Mouse (Mus musculus) adrenal gland, adult 2 months (tissue): ENCODE results near the gene Spryd3. TPM values are rescaled to one million over a fixed set of nuclear protein-coding genes. Genes with fewer than 3 reads are reported as not detected.

Experiments used
- DNase-seq: peaks from one replicate; pipeline ENCODE4 v3.0.0; 2021
- polyA plus RNA-seq: library from polyadenylated mRNA; depleted of rRNA; stranded (reverse); fragments of >200 nt; gene quantifications from 2 replicates; pipeline ENCODE4 v1.2.3, GENCODE M21; 2012
- total RNA-seq, 2 experiments: library from RNA; stranded (reverse); gene quantifications; 2 replicates each; pipeline ENCODE4 v1.2.3; 2021

Spryd3 gene
- total and polyA plus RNA-seq, 3 experiments: 27.4 to 48.9 (median 48.4) TPM

DNA sequence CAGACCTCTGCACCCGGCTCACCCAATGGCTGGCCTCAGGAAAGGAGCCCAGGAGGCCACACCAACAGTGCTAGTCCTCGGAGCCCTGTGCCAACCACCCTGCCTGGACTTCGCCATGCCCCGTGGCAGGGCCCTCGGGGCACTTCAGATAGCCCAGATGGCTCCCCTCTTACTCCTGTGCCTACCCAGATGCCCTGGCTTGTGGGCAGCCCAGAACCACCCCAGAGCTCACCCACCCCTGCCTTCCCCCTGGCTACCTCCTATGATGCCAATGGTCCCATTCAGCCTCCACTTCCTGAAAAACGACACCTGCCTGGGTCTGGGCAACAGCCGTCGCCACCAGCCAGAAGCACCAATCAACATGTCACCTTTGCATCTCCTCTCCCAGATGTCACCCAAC lies 23.2 kb downstream of the Spryd3 start:
- no peak for DNase-seq

DNA sequence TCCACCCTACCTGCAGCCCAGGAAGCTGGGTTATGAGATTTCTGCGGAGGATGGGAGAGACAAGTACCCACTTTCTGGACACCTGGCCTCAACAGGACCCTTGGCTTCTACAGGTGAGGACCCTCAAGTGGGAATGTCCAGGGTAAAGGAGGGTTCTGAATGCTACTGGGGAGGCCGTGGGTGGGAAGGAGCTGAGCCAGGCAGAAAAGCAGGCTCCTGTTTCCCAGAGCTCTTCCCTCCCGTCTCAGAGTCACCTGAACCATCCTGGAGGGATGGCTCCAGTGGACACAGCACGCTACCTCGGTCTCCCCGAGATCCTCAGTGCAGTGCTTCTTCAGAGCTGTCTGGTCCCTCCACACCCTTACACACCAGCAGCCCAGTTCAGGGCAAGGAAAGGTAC lies 23.9 kb downstream of the Spryd3 start:
- DNase-seq: no peak

DNA sequence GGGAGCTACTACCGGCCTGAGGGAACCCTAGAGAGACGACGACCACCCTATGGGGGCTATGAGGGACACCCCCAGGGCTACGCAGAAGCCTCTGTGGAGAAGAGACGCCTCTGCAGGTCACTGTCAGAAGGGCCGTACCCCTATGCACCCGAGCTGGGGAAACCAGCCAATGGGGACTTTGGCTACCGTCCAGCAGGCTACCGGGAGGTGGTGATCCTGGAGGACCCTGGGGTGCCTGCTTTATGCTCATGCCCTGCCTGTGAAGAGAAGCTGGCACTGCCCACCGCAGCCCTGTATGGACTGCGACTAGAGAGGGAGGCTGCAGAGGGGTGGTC lies 24.6 kb downstream of the Spryd3 start:
- peak; percentile 14 for DNase-seq

DNA sequence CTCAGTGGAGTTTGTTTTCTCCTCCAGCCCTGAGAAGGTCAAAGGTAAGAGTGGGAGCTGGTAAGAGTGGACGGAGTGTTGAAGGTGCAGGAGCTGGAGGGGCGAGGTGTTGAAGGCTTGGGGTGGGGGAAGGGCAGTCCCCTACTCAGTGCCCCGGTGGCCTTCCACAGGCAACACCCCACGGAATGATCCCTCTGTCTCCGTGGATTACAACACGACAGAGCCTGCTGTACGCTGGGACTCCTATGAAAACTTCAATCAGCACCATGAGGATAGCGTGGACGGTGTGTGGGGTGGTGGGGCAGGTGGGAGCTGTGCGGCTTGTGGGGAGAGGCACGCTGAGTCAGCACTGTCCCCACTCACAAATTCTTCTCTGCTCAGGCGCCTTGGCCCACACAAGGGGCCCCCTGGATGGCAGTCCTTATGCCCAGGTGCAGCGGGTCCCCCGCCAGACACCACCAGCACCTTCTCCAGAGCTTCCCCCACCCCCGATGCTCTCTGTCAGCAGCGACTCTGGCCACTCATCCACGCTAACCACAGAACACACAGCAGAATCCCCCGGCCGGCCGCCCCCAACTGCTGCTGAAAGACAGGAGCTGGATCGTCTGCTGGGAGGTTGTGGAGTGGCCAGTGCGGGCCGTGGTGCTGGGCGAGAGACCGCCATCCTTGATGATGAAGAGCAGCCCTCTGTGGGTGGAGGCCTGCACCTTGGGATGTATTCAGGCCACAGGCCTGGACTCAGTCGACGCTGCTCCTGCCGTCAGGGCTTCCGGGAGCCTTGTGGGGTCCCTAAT lies 25.1 kb downstream of the Spryd3 start:
- peak; percentile 14 for DNase-seq

DNA sequence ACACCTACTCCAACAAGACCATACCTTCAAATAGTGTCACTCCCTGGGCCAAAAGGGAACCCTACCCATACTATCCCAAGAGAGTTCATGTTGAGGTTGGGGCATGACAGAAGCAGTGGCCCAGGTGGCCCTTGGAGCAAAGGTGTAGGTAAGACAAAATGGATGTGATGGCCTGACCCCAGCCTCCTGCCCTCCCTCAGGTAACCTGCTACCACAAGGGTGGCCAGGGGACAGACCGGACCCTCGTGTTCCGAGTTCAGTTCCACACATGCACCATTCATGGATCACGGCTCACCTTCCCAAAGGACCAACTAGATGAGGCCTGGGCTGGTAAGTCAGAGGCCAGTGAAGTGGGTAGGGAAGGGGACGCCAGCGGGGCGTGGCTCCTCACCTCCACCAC lies 25.8 kb downstream of the Spryd3 start:
- no peak for DNase-seq

DNA sequence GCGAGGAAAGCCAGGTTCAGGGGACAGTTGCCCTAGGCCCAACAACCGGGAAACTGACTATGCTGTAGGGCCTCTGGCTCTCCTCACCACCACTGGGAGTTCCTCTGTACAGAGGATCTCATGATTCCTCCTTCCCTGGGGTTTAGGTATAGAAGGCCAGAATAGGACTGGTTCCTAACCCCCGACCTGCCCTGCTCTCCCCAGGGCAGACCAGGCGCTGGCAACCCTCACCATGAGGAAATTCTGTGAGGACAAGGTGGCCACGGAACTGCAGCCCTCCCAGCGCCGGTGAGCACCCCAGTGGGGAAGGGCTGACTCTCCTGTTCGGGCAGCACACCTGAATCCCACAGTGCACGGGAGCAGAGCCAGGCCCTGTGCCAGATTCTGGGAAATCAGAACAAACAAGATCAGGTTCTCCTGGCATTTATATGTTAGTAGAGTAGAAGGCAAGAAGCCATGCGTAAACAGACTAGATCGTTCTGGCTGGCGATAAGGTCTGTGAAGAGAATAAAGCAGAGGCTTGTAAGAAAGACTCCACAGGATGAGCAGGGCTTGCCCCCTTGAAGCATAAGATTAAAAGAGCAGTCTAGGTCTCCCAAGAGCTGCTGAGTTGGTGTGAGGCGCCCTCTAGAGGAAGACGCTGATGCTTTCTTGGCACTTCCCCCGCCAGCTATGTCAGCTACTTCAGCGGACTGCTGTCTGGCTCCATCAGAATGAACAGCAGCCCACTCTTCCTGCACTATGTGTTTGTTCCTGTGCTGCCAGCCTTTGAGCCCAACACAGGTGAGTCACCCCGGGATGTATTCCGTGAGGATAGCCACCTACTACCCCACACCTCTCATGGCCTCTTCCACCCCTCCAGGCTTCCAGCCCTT lies 27.1 kb downstream of the Spryd3 start:
- DNase-seq: peak; percentile 84

DNA sequence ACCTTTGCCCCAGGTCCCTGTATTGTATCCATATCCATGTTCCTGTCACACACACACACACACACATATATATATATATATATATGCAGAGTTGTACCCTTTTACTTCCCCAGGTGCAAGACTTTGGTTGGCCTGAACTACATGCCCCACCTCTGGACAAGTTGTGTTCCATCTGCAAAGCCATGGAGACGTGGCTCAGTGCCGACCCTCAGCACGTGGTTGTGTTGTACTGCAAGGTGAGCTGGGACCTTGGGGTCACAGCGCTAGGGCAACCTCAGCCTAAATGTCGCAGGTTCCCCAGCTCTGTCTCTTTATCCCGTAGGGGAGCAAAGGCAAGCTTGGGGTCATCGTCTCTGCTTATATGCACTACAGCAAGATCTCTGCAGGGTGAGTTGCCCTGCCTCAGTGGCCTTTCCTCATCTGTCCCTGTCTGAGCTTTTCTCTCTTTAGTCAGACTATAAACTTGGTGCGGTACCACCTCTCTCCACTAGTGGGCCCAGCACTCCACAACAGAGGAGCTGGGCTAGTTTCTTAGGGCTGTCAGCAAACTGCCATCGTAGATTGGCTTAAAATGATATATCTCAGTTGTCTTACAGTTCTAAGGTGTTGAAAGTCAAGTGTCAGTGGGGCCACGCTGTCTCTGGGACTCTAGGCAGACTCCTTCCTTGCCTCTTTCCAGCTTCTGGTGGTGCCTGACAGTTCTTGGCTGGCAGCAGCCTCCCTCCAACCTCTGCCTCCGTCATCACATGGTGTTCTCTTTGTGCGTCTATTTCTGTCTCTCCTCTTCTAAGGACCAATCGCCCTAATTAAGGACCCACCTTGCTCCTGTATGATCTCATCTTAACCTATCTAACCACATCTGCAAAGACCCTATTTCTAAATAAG lies 28.1 kb downstream of the Spryd3 start:
- DNase-seq: peak; percentile 71

DNA sequence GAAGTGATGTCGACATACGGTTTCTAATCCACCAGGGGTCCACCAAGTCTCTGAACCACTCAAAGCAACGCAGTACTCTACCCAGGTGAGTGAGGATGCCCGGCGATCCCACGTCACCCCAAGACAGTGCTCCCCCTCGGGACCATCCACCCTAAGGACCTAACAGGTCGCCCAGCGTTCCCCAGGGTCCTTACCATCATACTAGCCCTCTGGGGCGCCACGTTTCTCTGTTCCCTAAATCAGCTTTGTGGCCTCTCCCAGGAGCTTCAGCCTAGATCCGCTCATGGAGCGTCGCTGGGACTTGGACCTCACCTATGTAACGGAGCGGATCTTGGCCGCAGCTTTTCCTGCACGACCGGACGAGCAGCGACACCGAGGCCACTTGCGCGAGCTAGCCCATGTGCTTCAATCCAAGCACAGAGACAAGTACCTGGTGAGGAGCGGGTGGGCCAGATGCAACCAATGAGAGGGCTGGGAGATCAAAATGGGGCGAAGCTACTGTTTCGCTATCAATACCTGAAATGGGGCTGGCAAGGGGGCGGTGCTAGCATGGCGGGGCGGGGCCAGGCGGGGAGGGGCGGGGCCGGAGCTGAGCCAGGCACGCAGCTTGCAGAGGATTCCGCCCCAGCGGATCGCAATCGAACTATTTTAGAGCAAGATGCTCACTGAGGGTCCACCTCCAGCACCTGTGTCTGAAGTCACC lies 29.1 kb downstream of the Spryd3 start:
- peak; percentile 54 for DNase-seq

DNA sequence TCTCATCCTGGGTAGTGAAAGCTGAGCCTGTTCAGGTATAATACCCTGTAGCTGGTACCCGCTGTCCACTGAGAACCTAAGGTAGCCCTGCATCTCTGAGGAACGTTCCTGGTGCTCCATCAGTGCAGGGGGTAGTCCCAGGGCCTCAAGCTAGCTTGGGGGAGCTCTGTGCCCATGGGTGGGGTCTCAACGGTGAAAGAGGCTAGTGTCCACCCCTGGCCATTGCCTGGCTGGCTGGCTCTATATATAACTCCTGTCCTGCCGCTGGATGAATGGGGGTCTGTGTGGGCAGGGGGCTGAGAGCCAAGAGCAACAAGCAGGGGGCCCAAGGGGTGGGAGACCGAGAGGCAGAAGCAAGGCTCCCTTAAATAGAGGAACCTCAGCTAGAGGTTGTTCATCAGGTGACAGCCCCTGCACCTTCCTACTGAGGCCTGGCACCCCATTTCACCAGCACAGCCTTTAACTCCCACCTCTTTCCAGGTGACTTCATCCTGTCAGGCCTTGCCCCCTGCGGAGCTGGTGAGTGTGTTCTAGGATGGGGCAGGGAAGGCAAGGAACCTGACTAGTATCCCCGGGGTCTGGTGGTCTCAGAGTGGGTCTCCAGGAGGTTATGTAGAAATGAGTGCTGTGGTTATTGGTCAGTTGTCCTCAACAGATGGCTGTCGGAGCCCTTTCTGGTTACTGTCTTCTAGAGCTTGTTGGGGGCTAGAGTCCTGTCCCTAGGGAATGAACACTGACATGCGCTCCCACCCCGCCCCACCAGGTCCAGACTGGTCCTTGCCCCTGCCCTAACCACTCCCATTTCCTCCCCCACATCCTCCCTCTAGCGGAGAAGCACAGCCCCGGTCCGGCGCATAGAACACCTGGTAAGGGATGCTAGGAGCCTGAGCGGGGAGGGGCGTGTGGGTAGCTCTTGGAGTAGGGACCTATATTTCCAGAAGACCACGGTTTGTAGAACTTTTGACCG lies 30.0 kb downstream of the Spryd3 start:
- DNase-seq: no peak

DNA sequence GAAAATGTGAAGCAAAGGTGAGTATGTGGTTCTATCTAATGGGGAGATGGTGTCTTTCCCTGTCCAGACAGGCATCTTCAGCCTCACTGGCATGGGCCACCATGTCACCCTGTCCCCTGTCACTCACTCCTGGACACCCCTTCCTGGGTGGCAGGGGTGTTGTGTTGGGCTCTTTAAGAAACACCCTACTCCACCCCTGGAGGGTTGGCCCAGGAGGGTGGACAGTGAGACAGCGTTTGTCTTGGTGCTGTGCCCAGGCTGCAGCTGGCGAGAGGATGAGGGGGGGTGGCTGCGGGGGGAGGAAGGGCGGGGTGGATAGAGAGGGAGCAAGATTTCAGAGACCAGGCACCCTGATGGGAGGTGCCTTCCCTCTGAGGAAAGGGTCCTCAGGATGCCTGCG lies 30.7 kb downstream of the Spryd3 start:
- DNase-seq: peak; percentile 88

DNA sequence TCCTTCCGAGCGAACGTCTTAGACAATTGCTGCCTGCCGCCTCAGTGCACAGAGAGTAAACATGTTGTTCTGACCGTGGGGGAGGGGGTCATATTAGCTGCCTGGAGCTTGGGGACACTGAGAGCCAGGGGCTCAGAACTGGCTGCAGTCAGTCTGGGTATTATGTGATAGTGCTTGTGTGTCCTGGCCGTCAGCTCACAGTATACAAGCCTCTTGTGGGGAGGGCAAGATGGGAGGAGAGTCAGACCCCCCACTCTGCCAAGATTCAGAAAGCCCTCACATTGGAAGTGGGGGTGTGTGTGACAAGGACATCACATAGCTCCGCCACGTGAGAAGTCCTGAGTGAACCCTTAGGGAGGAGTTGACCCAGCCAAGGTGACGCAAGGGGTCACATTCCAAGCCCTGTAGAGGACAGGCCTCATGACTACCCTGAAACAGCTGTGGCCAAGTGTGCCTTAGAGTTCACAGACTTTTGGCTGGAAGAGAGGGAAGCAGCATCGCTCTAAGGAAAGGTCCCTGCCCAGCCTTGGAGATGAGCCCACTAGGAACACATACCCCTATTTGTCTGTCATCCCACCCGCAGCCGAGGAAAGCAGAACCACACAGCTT lies 32.0 kb downstream of the Spryd3 start:
- DNase-seq: peak; percentile 86

DNA sequence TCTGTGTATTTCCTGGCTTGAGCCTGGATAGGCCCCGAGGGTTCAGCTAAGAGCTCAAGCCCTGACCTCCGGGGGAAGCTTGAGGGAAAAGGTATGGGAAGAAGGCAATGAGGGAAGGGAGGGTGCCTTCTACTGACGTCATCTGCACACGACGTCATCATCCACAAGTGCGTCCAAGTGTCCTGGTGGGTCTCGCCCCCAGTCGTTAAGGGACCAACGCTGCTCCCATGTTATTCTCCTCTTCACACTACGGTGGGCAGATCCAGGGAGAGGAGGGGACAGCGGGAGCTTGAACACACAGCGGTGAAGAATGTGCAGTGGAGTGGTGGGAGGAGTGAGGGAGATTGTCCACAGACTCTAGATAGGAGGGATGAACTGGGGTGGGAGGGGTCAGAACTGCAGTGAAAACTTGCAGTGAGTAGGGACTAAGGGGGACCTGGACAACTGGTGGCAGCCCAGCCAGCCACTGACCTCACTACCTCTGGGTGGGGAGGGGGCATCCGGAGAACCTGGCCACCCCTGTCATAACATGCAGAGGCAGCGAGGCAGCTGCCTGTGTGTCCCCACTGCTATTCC lies 32.6 kb downstream of the Spryd3 start:
- DNase-seq: peak; percentile 37

DNA sequence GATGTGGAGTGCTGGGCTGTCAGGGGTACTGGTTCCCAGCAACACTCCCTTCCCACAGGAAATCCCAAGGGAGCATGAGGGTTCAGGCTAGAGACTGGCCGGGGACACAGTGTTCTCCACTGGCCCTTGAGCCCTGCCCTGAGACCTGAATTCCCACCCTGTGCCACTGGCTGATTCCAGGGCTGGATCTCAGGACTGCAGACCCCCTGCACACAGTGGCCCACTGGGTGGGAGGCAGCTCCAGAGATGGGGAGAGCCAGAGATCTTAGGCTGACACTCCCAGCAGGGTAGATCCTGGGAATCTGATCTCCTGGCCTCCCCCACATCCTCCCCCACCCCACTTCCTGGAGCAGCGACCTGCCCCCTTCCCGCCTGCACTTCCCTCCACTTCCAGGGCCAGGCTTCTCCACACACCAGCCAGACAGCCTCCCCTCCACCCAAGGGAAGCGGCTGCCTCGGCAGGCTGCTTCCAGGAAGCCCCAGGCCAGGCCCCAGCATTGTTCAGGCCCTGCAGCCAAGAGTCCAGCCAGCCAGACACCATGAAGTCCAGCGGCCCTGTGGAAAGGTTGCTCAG lies 33.4 kb downstream of the Spryd3 start:
- DNase-seq: peak; percentile 78

DNA sequence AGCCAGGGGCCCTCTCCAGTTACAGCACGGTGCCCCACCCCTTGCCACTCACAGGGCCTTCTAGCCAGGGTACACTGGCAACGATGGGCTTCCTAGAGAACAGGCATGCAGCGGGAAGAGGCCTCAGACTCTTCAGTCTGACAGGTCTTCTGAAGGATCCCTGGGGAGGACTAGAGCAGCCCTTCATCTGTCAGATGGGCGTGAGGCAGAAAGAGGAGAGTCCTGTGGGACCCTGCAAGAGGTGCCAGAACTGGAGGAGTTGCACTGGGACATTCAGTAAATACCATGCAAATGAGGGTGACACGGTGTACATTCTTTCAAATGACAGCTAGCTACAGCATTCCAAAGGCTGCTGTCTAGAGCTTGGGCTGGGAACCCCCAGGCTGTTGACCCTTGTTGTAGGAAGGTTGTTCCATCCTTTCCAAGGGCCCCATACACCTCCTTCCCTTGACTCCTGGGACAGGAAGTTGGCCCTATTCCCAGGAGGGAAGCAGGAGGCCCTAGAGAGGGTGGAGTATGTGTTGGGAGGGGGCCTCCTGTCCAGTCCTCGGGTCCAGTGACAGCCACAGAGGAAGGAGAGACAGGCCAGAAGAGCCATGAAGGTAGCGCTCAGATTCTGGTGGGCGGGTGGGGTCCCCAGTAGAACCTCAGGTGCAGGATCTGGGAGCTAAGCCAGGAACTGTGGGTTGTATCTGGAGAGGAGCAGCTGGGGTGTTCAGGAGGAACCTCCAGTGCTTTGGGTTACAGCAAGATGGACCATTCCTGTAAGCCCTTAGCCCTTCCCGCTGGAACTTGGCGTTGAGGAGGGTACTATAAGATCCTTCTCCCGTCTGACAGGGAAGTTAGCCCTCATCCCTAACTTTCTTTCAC lies 34.1 kb downstream of the Spryd3 start:
- DNase-seq: peak; percentile 75

DNA sequence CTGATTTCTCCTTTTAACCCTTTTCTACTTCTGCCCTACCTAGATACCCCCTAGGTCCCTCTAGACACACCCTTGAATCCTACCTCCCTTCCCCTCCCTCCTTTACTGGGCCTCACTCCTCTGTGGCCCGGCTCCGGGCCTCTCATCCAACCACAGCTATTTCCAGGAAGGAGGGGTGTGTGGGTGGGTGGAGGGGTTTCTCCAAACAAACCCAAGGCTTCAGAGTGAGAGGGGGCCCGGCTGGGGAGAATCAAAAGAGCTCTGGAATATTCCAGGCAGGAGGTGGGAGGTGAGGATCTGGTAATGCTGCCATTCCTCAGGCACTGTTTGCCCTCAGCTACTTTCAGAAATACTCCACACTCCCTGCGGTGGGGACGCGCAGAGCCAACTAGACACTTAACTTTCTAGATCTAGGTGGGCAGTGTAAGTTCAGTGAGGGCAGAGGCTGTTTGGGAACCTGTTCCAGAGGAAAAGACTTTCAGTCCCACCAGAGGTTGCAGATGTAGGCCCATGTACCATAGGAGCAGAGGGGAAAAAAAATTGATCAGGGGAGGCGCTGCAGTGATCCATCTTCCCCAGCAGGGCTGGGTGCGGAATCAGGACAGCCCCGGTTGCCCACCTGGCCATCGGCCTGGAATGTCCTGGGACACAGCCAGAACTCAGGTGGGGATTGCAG lies 34.9 kb downstream of the Spryd3 start:
- DNase-seq: peak; percentile 46

DNA sequence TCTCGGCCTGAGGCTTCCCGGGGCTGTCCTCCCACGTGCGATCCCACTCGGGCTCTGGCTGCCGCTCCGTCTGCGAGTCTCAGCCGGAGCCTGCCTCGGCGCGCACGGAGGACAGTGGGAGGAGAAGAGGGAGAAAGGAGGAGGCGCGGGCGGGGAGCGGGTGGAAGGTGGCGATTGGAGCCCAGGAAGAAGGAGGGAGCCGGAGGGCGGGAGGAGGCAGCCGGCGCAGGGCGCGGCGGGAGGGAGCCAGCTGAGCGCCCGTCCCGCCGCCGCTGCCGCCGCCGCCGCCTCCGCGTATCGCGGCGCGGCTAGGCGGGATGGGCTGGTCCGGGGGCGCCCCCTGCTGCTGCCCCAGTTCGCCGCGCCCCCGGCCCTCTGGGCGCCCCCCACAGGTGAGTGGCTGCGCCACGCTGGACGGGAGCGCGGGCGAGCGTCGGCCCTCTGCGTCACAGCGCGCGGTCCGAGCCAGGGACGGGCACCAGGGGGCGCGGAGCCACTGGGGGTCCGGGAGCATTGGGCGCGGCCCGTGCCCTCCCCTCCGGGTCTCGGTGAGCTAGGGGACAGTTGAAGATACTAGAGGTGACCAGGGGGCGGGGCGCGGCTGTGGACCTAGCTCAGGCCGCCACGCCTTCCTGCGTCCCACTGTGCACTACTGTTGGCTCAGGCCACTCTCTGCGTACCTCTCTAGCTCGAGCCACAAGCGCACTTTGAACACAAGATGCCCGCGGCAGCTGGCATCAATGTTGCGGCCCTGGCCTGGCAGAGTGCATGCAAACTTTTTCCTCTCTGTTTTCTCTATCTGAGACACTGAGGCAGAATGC lies 35.7 kb downstream of the Spryd3 start, which contains the start of gene Tns2:
TSS of gene Tns2 (plus strand) at position 253 of the 821 bp plus-strand sequence.
- peak; percentile 94 for DNase-seq

DNA sequence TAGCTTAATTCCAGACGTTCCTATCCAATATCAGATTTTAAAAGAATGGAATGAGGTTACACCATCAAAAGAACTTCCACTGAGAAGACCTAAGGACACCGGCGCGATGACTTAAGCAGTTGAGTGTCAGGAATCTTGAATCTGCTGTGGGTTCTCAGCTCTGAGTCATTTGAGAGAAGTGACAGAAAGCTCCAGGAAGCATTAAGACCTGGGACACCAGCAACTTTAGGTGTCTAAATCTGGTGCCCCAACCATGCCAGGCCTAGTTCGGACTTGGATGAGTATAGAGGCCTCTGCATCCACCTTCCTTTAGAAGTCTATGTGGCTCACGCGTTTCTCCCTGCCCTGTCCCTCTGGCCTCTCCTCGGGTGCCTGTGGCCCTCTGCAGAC lies 36.3 kb downstream of the Spryd3 start:
- no peak for DNase-seq
